Mouse (Mus musculus): Measurements from ENCODE around the gene H13.

H13 gene

GRCm38 (mm10) chr2:152669256-152669638 lies at the start of gene H13:
Gene H13, plus strand, starts transcription at chr2:152669461.
- DNase-seq (ENCODE audit: extremely low read depth, insufficient read length, low spot score): peak; percentile 97

DNA sequence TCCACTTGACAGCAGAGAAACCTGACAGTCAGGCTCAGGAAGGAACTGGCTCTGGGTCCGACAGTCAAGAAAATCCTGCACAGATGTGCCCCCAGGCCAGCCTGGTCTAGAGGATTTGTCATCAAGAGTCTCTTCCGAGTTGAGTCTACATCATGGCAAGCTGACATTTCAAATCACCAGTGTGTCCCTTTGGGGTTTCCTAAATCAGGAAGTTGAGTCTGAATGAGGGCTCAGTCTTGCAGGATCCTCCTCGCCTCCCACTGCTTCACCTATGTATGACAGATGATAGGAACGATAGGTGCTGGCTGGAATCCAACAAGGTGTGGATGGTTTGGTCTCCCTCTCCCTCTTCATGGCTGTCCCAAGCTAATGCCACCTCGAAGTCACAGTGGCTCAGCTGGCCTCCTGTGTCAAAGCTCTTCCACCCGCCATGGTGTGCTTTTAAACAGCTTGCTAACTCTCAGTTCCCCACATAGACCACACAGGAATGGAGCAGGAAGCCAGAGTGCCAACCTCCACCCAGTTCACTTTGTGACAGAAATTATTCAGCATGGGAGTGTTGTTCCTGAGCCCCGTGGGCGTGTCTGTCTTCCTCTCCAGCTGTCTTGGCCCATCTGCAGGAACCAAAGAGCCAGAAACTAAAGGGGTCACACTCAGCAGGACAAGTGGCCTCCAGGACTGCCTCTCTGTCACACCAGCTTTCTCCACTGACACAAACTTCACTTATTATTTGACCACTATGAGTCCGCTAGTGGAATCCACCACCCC lies 48.7 kb upstream of the H13 start:
- no peak for DNase-seq (ENCODE audit: extremely low read depth, insufficient read length, low spot score)

GRCm38 (mm10) chr2:152622151-152622550 lies 47.1 kb upstream of the H13 start:
- no peak for DNase-seq (ENCODE audit: extremely low read depth, insufficient read length, low spot score)

DNA sequence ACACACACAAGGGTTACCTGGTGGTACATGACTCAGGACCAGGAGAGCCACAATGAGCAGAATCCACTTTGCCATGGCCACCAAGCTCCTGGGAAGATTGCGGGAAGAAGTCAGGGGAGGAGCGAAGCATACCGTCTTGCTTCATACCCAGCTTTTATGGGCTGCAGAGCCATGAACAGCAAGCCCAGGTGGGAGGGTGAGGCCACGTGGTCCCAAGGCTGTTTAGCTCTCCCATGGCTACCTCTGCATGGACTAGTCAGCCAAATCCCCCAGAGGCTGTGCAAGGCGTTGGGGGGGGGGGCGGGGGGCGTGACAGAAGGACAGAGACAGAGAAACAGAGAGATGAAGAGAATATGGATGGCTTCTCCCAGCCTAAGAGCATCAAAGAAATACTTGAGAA lies 46.3 kb upstream of the H13 start, which contains the start of gene Defb25:
Defb25 (minus strand) TSS at position 101 of the 400 bp plus-strand sequence.
- DNase-seq (ENCODE audit: extremely low read depth, insufficient read length, low spot score): no peak

GRCm38 (mm10) chr2:152624566-152624965 lies 44.7 kb upstream of the H13 start:
- DNase-seq (ENCODE audit: extremely low read depth, insufficient read length, low spot score): no peak

- DNase-seq (ENCODE audit: extremely low read depth, insufficient read length, low spot score): no peak
These were observed 44.0 kb upstream of the H13 start for GRCm38 (mm10) chr2:152625256-152625655.

- no peak for DNase-seq (ENCODE audit: extremely low read depth, insufficient read length, low spot score)
These were observed 42.3 kb upstream of the H13 start, which contains the start of gene Rem1 for GRCm38 (mm10) chr2:152626774-152627591. Gene Rem1, plus strand, starts transcription at chr2:152626951.

DNA sequence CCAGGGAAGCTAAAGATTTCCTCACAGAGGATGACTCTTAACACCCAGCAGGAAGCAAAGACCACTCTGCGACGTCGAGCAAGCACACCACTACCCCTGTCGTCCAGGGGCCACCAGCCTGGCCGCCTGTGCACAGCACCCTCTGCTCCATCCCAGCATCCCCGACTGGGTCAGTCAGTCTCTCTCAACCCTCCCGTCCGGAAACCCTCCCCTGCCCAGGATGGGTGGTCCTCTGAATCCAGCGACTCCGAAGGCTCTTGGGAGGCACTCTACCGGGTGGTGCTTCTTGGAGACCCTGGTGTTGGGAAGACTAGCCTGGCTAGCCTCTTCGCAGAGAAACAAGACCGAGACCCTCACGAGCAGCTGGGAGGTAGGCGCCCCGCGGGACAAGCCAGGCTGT lies 41.2 kb upstream of the H13 start:
- DNase-seq (ENCODE audit: extremely low read depth, insufficient read length, low spot score): no peak

GRCm38 (mm10) chr2:152629239-152629638 lies 40.0 kb upstream of the H13 start:
- no peak for DNase-seq (ENCODE audit: extremely low read depth, insufficient read length, low spot score)

DNA sequence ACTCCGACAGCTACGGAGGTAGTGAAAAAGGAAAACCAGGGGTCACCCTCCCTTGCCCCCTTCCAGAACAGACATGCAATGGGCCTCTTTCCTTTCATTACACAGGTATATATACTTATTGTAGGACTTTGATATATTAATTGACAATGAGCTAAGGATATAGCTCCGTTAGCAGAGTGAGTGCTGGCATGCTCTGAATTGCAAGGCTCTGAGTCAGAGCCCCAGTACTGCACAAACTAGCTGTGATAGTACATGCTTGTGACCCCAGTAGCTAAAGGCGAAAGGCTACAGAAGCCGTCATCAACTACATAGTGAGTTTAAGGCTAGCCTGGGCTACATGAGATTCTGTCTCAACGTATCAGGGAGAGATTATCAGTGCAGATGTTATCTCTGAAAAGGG lies 39.4 kb upstream of the H13 start:
- DNase-seq (ENCODE audit: extremely low read depth, insufficient read length, low spot score): no peak

- DNase-seq (ENCODE audit: extremely low read depth, insufficient read length, low spot score): no peak
These were observed 35.9 kb upstream of the H13 start for GRCm38 (mm10) chr2:152633334-152633733.

GRCm38 (mm10) chr2:152634311-152634710 lies 35.0 kb upstream of the H13 start:
- no peak for DNase-seq (ENCODE audit: extremely low read depth, insufficient read length, low spot score)

DNA sequence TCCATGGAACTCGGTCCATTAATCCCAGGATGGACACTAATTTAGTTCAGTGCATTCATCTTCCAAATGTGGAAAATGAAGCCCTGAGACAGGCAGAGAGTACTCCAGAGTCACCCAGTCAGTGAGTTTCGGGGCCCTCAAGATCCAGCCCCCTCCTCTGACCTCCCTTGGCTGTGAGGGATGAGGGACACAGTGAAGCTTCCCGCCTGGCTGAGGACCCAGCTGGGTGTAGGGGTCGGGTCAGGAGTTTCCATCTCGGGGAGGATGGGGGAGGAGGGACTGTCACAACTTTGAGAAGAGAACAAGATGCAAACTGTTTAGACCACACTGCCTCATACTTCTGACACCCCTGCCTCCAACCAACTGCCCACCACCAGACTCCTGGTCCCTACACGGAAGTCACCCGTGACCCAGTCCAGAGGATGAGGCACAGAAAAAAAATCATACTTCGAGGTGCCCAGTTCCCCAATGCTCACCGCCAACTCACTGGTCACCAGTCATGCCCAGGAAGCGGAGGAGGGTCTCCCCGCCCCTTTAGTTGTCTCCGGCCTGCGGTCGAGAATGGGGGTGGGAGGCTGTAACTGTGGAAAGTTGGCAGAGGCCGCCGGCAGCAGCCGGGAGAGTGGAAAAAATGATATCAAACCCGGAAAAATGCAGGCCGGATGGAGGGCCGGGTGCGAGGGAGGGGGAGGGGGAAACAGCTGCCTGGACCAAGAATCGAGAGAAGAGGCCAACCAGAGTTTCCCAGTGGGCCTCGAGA lies 32.8 kb upstream of the H13 start:
- no peak for DNase-seq (ENCODE audit: extremely low read depth, insufficient read length, low spot score)

DNA sequence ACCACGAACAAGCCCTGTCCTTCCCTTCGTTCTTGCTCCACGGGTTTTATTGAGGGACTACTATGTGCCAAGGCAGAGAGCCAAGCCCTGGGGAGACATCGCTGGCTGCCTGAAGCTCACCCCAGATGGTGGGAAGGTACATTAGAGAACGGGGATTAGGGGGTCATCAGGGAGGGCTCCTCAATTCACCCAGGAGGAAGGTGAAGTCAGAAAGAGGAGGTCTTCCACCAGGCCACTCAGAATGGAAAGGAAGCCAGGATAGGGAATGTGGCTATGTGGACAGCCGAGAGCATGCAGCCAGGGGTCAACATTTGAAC lies 32.3 kb upstream of the H13 start:
- no peak for DNase-seq (ENCODE audit: extremely low read depth, insufficient read length, low spot score)

GRCm38 (mm10) chr2:152637381-152637780 lies 31.9 kb upstream of the H13 start:
- DNase-seq (ENCODE audit: extremely low read depth, insufficient read length, low spot score): no peak

DNA sequence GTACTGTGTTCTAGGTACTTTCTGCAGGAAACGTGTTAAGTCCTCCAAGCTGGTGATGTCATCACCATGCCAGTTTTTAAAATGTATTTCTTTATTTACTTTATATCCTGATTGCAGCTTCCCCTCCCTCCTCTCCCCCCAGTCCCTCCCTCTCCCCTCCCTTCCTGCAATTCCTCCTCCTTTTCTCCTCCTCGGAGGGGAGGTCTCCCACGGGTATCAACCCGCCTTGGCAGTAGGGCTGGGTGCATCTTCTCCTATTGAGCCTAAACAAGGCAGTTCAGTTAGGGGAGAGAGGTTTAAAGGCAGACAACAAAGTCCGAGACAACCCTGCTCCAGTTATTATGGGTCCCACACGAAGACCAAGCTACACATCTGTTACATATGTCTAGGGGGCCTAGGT lies 30.4 kb upstream of the H13 start:
- no peak for DNase-seq (ENCODE audit: extremely low read depth, insufficient read length, low spot score)

GRCm38 (mm10) chr2:152639406-152640113 lies 29.7 kb upstream of the H13 start:
- DNase-seq (ENCODE audit: extremely low read depth, insufficient read length, low spot score): no peak

DNA sequence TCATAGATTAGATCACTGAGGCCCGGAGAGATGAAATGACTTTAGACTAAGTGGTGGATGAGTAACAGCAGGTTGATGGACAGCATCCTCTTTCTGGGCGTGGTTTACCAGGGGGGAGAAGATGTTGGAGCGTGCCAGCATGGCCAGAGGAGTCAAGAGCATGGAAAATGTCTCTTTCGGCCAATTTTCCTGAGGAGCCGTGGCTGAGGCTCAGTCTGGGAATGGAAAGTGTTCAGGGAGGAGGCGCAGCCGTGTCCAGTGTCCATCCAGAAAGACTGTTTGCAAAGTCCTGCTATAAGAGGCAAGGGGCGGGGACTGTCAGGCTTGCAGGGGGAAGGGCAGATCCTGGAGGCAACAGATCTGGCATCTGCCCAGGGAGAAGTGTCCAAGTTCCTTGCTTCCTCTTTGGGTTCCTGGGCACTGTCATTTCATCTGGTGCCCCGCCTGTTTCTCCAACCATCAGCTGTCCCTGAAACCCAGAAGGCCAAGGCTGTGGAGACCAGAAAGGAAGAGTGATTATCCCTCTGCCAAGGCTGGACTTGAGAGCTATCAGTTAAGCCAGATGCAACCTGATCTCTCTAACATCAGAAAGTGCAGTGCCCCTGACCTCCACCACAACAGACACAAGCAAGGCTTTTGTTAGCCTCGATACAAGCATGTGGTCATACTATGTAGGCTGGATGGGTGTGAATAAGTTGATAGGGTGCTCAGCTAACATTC lies 16.2 kb upstream of the H13 start:
- DNase-seq (ENCODE audit: extremely low read depth, insufficient read length, low spot score): peak; percentile 70

- DNase-seq (ENCODE audit: extremely low read depth, insufficient read length, low spot score): peak; percentile 70
These were observed 15.2 kb upstream of the H13 start for GRCm38 (mm10) chr2:152653874-152654715.

All from 3134 (cell line).